Mouse (Mus musculus): Measurements from ENCODE around the gene Amz1.

- TF ChIP-seq CTCF (IDR thresholded peaks at IDR 0.05; ENCODE audit: low read depth, low read length) (no peak), POLR2A (IDR thresholded peaks at IDR 0.05; ENCODE audit: extremely low read depth, insufficient read depth, low read length) (no peak)
Observed at GRCm38 (mm10) chr5:140799190-140799589, 75.3 kb downstream of the Amz1 start.
